Mouse (Mus musculus) megakaryocyte, embryonic 14.5 days (primary cell): ENCODE measurements around the gene Cs.

Experiments
- FLI1 ChIP-seq: IDR thresholded peaks from 2 replicates; pipeline ENCODE4 v1.6.1; 2012; ENCODE audit warnings: low read length, inconsistent platforms, mixed read lengths
- GATA1 ChIP-seq: IDR thresholded peaks from 3 replicates; pipeline ENCODE4 v1.6.1; 2012; ENCODE audit warnings: mixed read lengths, low read length, inconsistent platforms, borderline replicate concordance

GRCm38 (mm10) chr10:128401638-128402037, 64.1 kb downstream of the Cs start:
- no peak for TF ChIP-seq FLI1
- no peak for TF ChIP-seq GATA1
